Mouse (Mus musculus) spleen, adult 2 months (tissue): ENCODE results near the gene Neb.

Experiments used
- CTCF ChIP-seq: fragments of 200-500 bp; IDR thresholded peaks from 2 replicates; pipeline ENCODE4 v1.5.1; 2011; ENCODE audit warnings: mild to moderate bottlenecking, inconsistent platforms; ENCODE audit not compliant: insufficient read depth, insufficient read length, insufficient replicate concordance; ENCODE audit errors: extremely low read depth
- POLR2A ChIP-seq: fragments of 200-500 bp; IDR thresholded peaks from 2 replicates; pipeline ENCODE4 v1.6.1; 2011; ENCODE audit warnings: low read depth, low read length, inconsistent platforms

DNA sequence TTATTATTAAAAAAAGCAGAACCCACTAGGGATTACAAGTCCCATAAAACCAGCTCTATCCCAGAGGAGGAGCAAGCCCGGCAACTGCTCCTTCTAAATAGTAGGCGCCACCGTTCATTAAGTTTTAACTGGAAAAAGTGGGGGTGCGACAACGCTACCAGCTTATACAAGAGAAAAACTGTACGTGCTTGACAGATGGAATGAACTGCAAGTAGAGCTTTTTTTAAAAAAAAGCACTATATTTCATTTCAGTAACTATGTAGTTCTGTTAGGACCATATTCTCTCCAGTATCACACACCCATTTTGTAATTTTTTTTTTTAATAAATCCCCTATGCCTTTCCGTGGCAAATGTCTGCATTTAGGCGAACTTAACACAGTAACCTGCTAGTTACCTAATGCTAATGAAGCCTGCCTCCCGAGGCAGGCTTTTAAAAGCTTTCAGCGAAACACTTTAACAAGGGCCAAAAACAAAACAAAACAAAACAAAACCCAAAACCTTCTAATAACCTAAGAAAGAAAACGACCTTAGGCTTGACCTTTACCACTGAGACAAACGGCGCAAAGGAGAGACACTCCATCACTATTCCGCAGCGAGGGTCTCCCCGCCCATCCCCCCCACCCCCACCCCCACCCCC lies 45.5 kb upstream of the Neb start:
- TF ChIP-seq POLR2A: no peak
- no peak for TF ChIP-seq CTCF
